Mouse (Mus musculus) G1E (cell line): ENCODE results near the gene Crisp3. TPM values are rescaled to one million over a fixed set of nuclear protein-coding genes. Genes with fewer than 3 reads are reported as not detected.

Experiments used
- polyA plus RNA-seq: library from polyadenylated mRNA; stranded (reverse); fragments of >175 nt; gene quantifications from 2 replicates; pipeline ENCODE4 v1.2.3, GENCODE M21; 2012
- total RNA-seq, 2 experiments: library from RNA; stranded (forward) in 1 of 2; stranded (reverse) in 1 of 2; fragments of 200-1000 nt in 1 of 2; fragments of >200 nt in 1 of 2; fragmentation: Nextera tagmentation in 1 of 2; gene quantifications; 2 replicates each; pipeline ENCODE4 v1.2.3; 2014 to 2017

Crisp3 gene
- total and polyA plus RNA-seq, 3 experiments = 1.2 to 1.6 TPM; not detected in 1

Other genes with a start within 250 kb of the Crisp3 start
- not detected in 2 replicates for gene AC192777.2, start 146.8 kb downstream of the Crisp3 start, total RNA-seq (2014; fragmentation: Nextera tagmentation)
- gene AC192777.2, start 146.8 kb downstream of the Crisp3 start, total RNA-seq (2017) = not detected in 2 replicates
- gene AC192777.2, start 146.8 kb downstream of the Crisp3 start, polyA plus RNA-seq = not detected in 2 replicates
- gene Pgk2, start 33.6 kb downstream of the Crisp3 start, total RNA-seq (2014; fragmentation: Nextera tagmentation) = not detected in 2 replicates
- gene Pgk2, start 33.6 kb downstream of the Crisp3 start, total RNA-seq (2017) = 0.11 TPM in 1 of 2 replicates, not detected in the other
- gene Pgk2, start 33.6 kb downstream of the Crisp3 start, polyA plus RNA-seq = not detected in 2 replicates
- gene Crisp1, start 76.9 kb upstream of the Crisp3 start, total RNA-seq (2014; fragmentation: Nextera tagmentation) = 2.2 and 3.2 TPM in 2 replicates
- gene Crisp1, start 76.9 kb upstream of the Crisp3 start, total RNA-seq (2017) = 0.46 and 0.60 TPM in 2 replicates
- gene Crisp1, start 76.9 kb upstream of the Crisp3 start, polyA plus RNA-seq = not detected in 2 replicates